ENCODE assay signal across 8 mouse cellular contexts in the genomic region with DNA sequence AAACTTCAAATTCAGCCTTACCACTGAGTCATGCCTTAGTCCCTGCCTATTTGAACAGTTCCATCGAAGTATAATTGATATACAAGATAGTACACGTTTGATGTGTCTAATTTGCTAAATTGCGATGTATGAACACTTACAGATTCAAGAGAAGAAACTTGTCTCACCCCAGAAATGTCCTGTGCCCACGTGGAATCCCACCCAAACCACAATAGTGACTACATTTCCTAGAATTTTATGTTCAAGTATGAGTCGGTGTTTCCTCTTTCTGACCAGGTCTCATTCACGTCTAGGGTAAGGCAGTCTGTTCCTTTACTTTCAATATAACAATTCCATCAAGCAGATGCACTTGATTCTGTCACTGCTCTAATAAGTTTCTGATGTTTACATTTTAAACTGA. TPM values are rescaled to one million over a fixed set of nuclear protein-coding genes. Genes with fewer than 3 reads are reported as not detected.
DNase-seq lines count a peak whose midpoint lies in the region; ATAC-seq and TF ChIP-seq lines count a peak whose summit lies in the region.

No protein-coding gene starts in this region.

- H3K27ac ChIP-seq in liver, embryonic 11.5 days (ENCODE audit: low read depth, low read length), result peak overlapping the region; percentile 35
- no peak overlapping the region for H3K27ac ChIP-seq in intestine, postnatal 0 days (ENCODE audit: low read depth, low read length)
- H3K27ac ChIP-seq in neural tube, embryonic 13.5 days (replicated peaks), result no peak overlapping the region

- WGBS in liver, embryonic 11.5 days, result 32% methylated on average over 6 of the region's 6 CpGs
- 51% methylated on average over 6 of the region's 6 CpGs for WGBS in intestine, postnatal 0 days
- WGBS in neural tube, embryonic 13.5 days, result 55% methylated on average over 6 of the region's 6 CpGs

- no peak for ATAC-seq in liver, embryonic 11.5 days (replicated peaks; ENCODE audit: low FRiP score)
- peak; percentile 21 for ATAC-seq in erythroblast, adult 5-6 weeks (replicated peaks; ENCODE audit: low FRiP score, poor library complexity, severe bottlenecking)
- ATAC-seq in intestine, postnatal 0 days, result no peak
- ATAC-seq in neural tube, embryonic 13.5 days (ENCODE audit: low read depth), result no peak

- H3K27me3 ChIP-seq in liver, embryonic 11.5 days (replicated peaks; ENCODE audit: control insufficient read depth, insufficient read depth, low read length), result no peaks in the 10 kb centered on the region
- H3K27me3 ChIP-seq in intestine, postnatal 0 days (replicated peaks; ENCODE audit: control insufficient read depth, insufficient read depth, low read length), result no peaks in the 10 kb centered on the region
- H3K27me3 ChIP-seq in neural tube, embryonic 13.5 days, result no peaks in the 10 kb centered on the region

- peaks cover 10% of the 10 kb centered on the region for H3K36me3 ChIP-seq in liver, embryonic 11.5 days (ENCODE audit: control insufficient read depth, insufficient read depth, low read length)
- H3K36me3 ChIP-seq in intestine, postnatal 0 days (ENCODE audit: control insufficient read depth, insufficient read depth), result peaks cover 19% of the 10 kb centered on the region
- peaks cover 22% of the 10 kb centered on the region for H3K36me3 ChIP-seq in neural tube, embryonic 13.5 days

- intact Hi-C loops in gastrocnemius, postnatal 36 days (cut with DNase I), result no loop called here

- peak overlapping the region; percentile 97 for H3K4me2 ChIP-seq in liver, embryonic 11.5 days
- H3K4me2 ChIP-seq in intestine, postnatal 0 days (replicated peaks; ENCODE audit: low read depth), result peak overlapping the region; percentile 87
- H3K4me2 ChIP-seq in neural tube, embryonic 13.5 days, result peak overlapping the region; percentile 85

- TF ChIP-seq CTCF in intestine, postnatal 0 days (IDR thresholded peaks at IDR 0.05; ENCODE audit: low read depth), result no peak

- H3K4me1 ChIP-seq in liver, embryonic 11.5 days (replicated peaks; ENCODE audit: control insufficient read depth, insufficient read depth, low read length), result peaks cover 29% of the 10 kb centered on the region
- no peaks in the 10 kb centered on the region; the same call in 1 of the 2 replicates for H3K4me1 ChIP-seq in intestine, postnatal 0 days (replicated peaks; ENCODE audit: control insufficient read depth, insufficient read depth, low read length)
- peaks cover 42% of the 10 kb centered on the region for H3K4me1 ChIP-seq in neural tube, embryonic 13.5 days (replicated peaks)

- H3K4me3 ChIP-seq in liver, embryonic 11.5 days (ENCODE audit: low read depth, low read length), result peak overlapping the region; percentile 95
- peak overlapping the region; percentile 85 for H3K4me3 ChIP-seq in intestine, postnatal 0 days (ENCODE audit: low read depth, low read length)
- peak overlapping the region; percentile 85 for H3K4me3 ChIP-seq in neural tube, embryonic 13.5 days

- H3K9ac ChIP-seq in liver, embryonic 11.5 days (ENCODE audit: low read depth, low read length), result peak overlapping the region; percentile 91; the same call in 1 of the 2 replicates
- peak overlapping the region; percentile 90; the same call in 1 of the 2 replicates for H3K9ac ChIP-seq in intestine, postnatal 0 days (ENCODE audit: low read depth, low read length)
- peak overlapping the region; percentile 85 for H3K9ac ChIP-seq in neural tube, embryonic 13.5 days

- H3K9me3 ChIP-seq in liver, embryonic 11.5 days (ENCODE audit: control insufficient read depth, low read length), result no peaks in the 10 kb centered on the region
- H3K9me3 ChIP-seq in intestine, postnatal 0 days (ENCODE audit: control insufficient read depth), result no peaks in the 10 kb centered on the region
- H3K9me3 ChIP-seq in neural tube, embryonic 13.5 days, result no peaks in the 10 kb centered on the region

- DNase-seq in liver, embryonic 11.5 days (ENCODE audit: low spot score), result no peak
- no peak for DNase-seq in liver
- DNase-seq in spleen, adult 18-20 months, result no peak
- DNase-seq in gastrocnemius, postnatal 36 days, result no peak
- no peak for DNase-seq in urinary bladder, adult 2 months (ENCODE audit: low spot score)

RNA-seq across cellular contexts. Expression of gene Usp39, which starts 0.6 kb away (rescaled TPM):
- polyA plus RNA-seq in liver, embryonic 11.5 days (2014; fragmentation: Nextera tagmentation; extraction: Ambion mirVana), result 91.6 and 100 TPM in 2 replicates
- total RNA-seq in erythroblast, adult 5-6 weeks (2015; ENCODE audit: low replicate concordance), result 25.4 and 28.0 TPM in 2 replicates
- 27.8 and 34.2 TPM in 2 replicates for total RNA-seq in erythroblast, adult 5-6 weeks (2017; ENCODE audit: low replicate concordance)
- 16.0 and 17.1 TPM in 2 replicates for polyA plus RNA-seq in intestine, postnatal 0 days (2015; fragmentation: Nextera tagmentation; extraction: Ambion mirVana)
- polyA plus RNA-seq in neural tube, embryonic 13.5 days (2015; fragmentation: Nextera tagmentation; extraction: Ambion mirVana), result 46.6 and 47.2 TPM in 2 replicates
- total RNA-seq in gastrocnemius, postnatal 36 days (2021), result 10 to 100 TPM; 18.1 to 18.2 TPM
- 23.6 and 24.0 TPM in 2 replicates for polyA plus RNA-seq in urinary bladder, adult 2 months (2012; rRNA removed)

RNA-seq across cellular contexts. Expression of gene 0610030E20Rik, which starts 1.5 kb away (rescaled TPM):
- 17.1 and 19.4 TPM in 2 replicates for polyA plus RNA-seq in liver, embryonic 11.5 days (2014; fragmentation: Nextera tagmentation; extraction: Ambion mirVana)
- total RNA-seq in erythroblast, adult 5-6 weeks (2015; ENCODE audit: low replicate concordance), result 9.2 and 11.5 TPM in 2 replicates
- 8.8 and 15.0 TPM in 2 replicates for total RNA-seq in erythroblast, adult 5-6 weeks (2017; ENCODE audit: low replicate concordance)
- polyA plus RNA-seq in intestine, postnatal 0 days (2015; fragmentation: Nextera tagmentation; extraction: Ambion mirVana), result 16.0 and 20.0 TPM in 2 replicates
- polyA plus RNA-seq in neural tube, embryonic 13.5 days (2015; fragmentation: Nextera tagmentation; extraction: Ambion mirVana), result 16.7 and 19.3 TPM in 2 replicates
- total RNA-seq in gastrocnemius, postnatal 36 days (2021), result 1 to 10 TPM; 9.0 to 9.5 TPM
- polyA plus RNA-seq in urinary bladder, adult 2 months (2012; rRNA removed), result 28.1 and 37.6 TPM in 2 replicates

RNA-seq across cellular contexts. Expression of gene Tmem150a, which starts 9.6 kb away (rescaled TPM):
- polyA plus RNA-seq in liver, embryonic 11.5 days (2014; fragmentation: Nextera tagmentation; extraction: Ambion mirVana), result 39.5 and 40.3 TPM in 2 replicates
- 1.5 TPM in 1 of 2 replicates, not detected in the other for total RNA-seq in erythroblast, adult 5-6 weeks (2015; ENCODE audit: low replicate concordance)
- total RNA-seq in erythroblast, adult 5-6 weeks (2017; ENCODE audit: low replicate concordance), result 1.4 TPM in 1 of 2 replicates, not detected in the other
- polyA plus RNA-seq in intestine, postnatal 0 days (2015; fragmentation: Nextera tagmentation; extraction: Ambion mirVana), result 12.4 and 14.2 TPM in 2 replicates
- polyA plus RNA-seq in neural tube, embryonic 13.5 days (2015; fragmentation: Nextera tagmentation; extraction: Ambion mirVana), result 16.5 and 21.4 TPM in 2 replicates
- 10 to 100 TPM; 16.9 to 18.8 TPM for total RNA-seq in gastrocnemius, postnatal 36 days (2021)
- polyA plus RNA-seq in urinary bladder, adult 2 months (2012; rRNA removed), result 26.6 and 27.0 TPM in 2 replicates

RNA-seq across cellular contexts. Expression of gene Rnf181, which starts 21.1 kb away (rescaled TPM):
- 106 and 112 TPM in 2 replicates for polyA plus RNA-seq in liver, embryonic 11.5 days (2014; fragmentation: Nextera tagmentation; extraction: Ambion mirVana)
- 37.1 and 51.6 TPM in 2 replicates for total RNA-seq in erythroblast, adult 5-6 weeks (2015; ENCODE audit: low replicate concordance)
- total RNA-seq in erythroblast, adult 5-6 weeks (2017; ENCODE audit: low replicate concordance), result 44.0 and 47.3 TPM in 2 replicates
- 122 and 132 TPM in 2 replicates for polyA plus RNA-seq in intestine, postnatal 0 days (2015; fragmentation: Nextera tagmentation; extraction: Ambion mirVana)
- 140 and 148 TPM in 2 replicates for polyA plus RNA-seq in neural tube, embryonic 13.5 days (2015; fragmentation: Nextera tagmentation; extraction: Ambion mirVana)
- total RNA-seq in gastrocnemius, postnatal 36 days (2021), result 10 to 100 TPM; 23.7 to 24.2 TPM
- polyA plus RNA-seq in urinary bladder, adult 2 months (2012; rRNA removed), result 88.8 and 100 TPM in 2 replicates

RNA-seq across cellular contexts. Expression of gene Vamp5, which starts 34.6 kb away (rescaled TPM):
- 164 and 181 TPM in 2 replicates for polyA plus RNA-seq in liver, embryonic 11.5 days (2014; fragmentation: Nextera tagmentation; extraction: Ambion mirVana)
- total RNA-seq in erythroblast, adult 5-6 weeks (2015; ENCODE audit: low replicate concordance), result 55.7 and 57.1 TPM in 2 replicates
- 9.5 and 21.2 TPM in 2 replicates for total RNA-seq in erythroblast, adult 5-6 weeks (2017; ENCODE audit: low replicate concordance)
- 14.9 and 16.6 TPM in 2 replicates for polyA plus RNA-seq in intestine, postnatal 0 days (2015; fragmentation: Nextera tagmentation; extraction: Ambion mirVana)
- polyA plus RNA-seq in neural tube, embryonic 13.5 days (2015; fragmentation: Nextera tagmentation; extraction: Ambion mirVana), result 19.8 and 24.1 TPM in 2 replicates
- total RNA-seq in gastrocnemius, postnatal 36 days (2021), result 100 to 1,000 TPM in 1 of 2 experiments, 10 to 100 TPM in 1; 83.0 to 107 TPM
- polyA plus RNA-seq in urinary bladder, adult 2 months (2012; rRNA removed), result 91.1 and 102 TPM in 2 replicates
